9 mouse cellular contexts compared by ENCODE assay signal in genomic region chr9:78378113-78378785, GRCm38 (mm10). TPM values are rescaled to one million over a fixed set of nuclear protein-coding genes. Genes with fewer than 3 reads are reported as not detected.
A peak's percentile ranks its signal among the peaks of the same experiment; 100 is the strongest.
DNase-seq lines count a peak whose midpoint lies in the region; ATAC-seq lines count a peak whose summit lies in the region.
"Had no signal": no experiment of that assay in that cellular context is flagged by ENCODE, and none has a peak within 500 bp of the region (broad histone marks: within the 10 kb centered on the region; RNA-seq: fewer than 3 reads in every experiment).

Gene Ooep (minus strand): TSS chr9:78378725.

- WGBS in heart, embryonic 10.5 days = 3% methylated on average over 23 of the region's 23 CpGs
- WGBS in hindbrain, embryonic 16.5 days = 3% methylated on average over 22 of the region's 23 CpGs
- WGBS in lung, embryonic 16.5 days = 9% methylated on average over 16 of the region's 23 CpGs

- H3K27ac ChIP-seq in heart, embryonic 10.5 days = peak within 1 kb of the TSS; percentile 42; the same call in 1 of the 2 replicates
- peak within 1 kb of the TSS; percentile 26; the same call in 1 of the 2 replicates for H3K27ac ChIP-seq in hindbrain, embryonic 16.5 days (ENCODE audit: low read depth, low read length)
- no peak within 1 kb of the TSS for H3K27ac ChIP-seq in lung, embryonic 16.5 days (ENCODE audit: low read length)

- H3K9ac ChIP-seq in hindbrain, embryonic 16.5 days (ENCODE audit: low read depth, low read length) = peak within 1 kb of the TSS; percentile 60
- peak within 1 kb of the TSS; percentile 49 for H3K9ac ChIP-seq in lung, embryonic 16.5 days (ENCODE audit: low read length)

- peaks cover 13% of the 10 kb centered on the region; the same call in 1 of the 2 replicates for H3K27me3 ChIP-seq in heart, embryonic 10.5 days (ENCODE audit: insufficient read depth, poor library complexity, severe bottlenecking)
- H3K27me3 ChIP-seq in hindbrain, embryonic 16.5 days (replicated peaks; ENCODE audit: control insufficient read depth, insufficient read depth, low read length) = no peaks in the 10 kb centered on the region
- H3K27me3 ChIP-seq in lung, embryonic 16.5 days (ENCODE audit: control insufficient read depth, insufficient read depth, low read depth, low read length) = no peaks in the 10 kb centered on the region; the same call in 1 of the 2 replicates

- no peaks in the 10 kb centered on the region for H3K36me3 ChIP-seq in heart, embryonic 10.5 days
- no peaks in the 10 kb centered on the region for H3K36me3 ChIP-seq in hindbrain, embryonic 16.5 days (ENCODE audit: control insufficient read depth, insufficient read depth, low read length)
- H3K36me3 ChIP-seq in lung, embryonic 16.5 days (ENCODE audit: control insufficient read depth, insufficient read depth, low read length) = no peaks in the 10 kb centered on the region

- peak within 1 kb of the TSS; percentile 56 for H3K4me2 ChIP-seq in hindbrain, embryonic 16.5 days (ENCODE audit: low read length)
- peak within 1 kb of the TSS; percentile 59 for H3K4me2 ChIP-seq in lung, embryonic 16.5 days (ENCODE audit: low read depth, low read length)

- peak within 1 kb of the TSS; percentile 56 for H3K4me3 ChIP-seq in heart, embryonic 10.5 days
- H3K4me3 ChIP-seq in hindbrain, embryonic 16.5 days (ENCODE audit: low read length) = peak within 1 kb of the TSS; percentile 40
- H3K4me3 ChIP-seq in lung, embryonic 16.5 days (ENCODE audit: low read length) = peak within 1 kb of the TSS; percentile 34

- peaks cover 10% of the 10 kb centered on the region for H3K4me1 ChIP-seq in heart, embryonic 10.5 days
- H3K4me1 ChIP-seq in hindbrain, embryonic 16.5 days (ENCODE audit: control insufficient read depth, insufficient read depth, low read depth, low read length) = peaks cover 8% of the 10 kb centered on the region
- peaks cover 8% of the 10 kb centered on the region for H3K4me1 ChIP-seq in lung, embryonic 16.5 days (replicated peaks; ENCODE audit: control insufficient read depth, insufficient read depth, low read length)

- ATAC-seq in hindbrain, embryonic 16.5 days = peak; percentile 96
- ATAC-seq in lung, embryonic 16.5 days (ENCODE audit: low read depth) = peak; percentile 81; the same call in 1 of the 2 replicates
- no peak for ATAC-seq in cerebellum, adult (ENCODE audit: insufficient number of reproducible peaks, low FRiP score, low TSS enrichment)

- DNase-seq in heart, embryonic 10.5 days (ENCODE audit: low spot score) = peak; percentile 77
- DNase-seq in heart, adult 11 months = no peak
- peak; percentile 5 for DNase-seq in urinary bladder, postnatal 14 days (ENCODE audit: low spot score)
- DNase-seq in urinary bladder, postnatal 4 days (ENCODE audit: low spot score in 2 of 2) = no peak
- DNase-seq in right cerebral cortex, adult 18-20 months = peak; percentile 3

- no peaks in the 10 kb centered on the region for H3K9me3 ChIP-seq in heart, embryonic 10.5 days
- H3K9me3 ChIP-seq in hindbrain, embryonic 16.5 days (ENCODE audit: control insufficient read depth, low read length) = no peaks in the 10 kb centered on the region
- H3K9me3 ChIP-seq in lung, embryonic 16.5 days (ENCODE audit: control insufficient read depth, low read length) = no peaks in the 10 kb centered on the region

RNA-seq across cellular contexts. Expression of gene Ooep, which starts in this region (rescaled TPM):
- 0.97 and 1.2 TPM in 2 replicates for polyA plus RNA-seq in heart, embryonic 10.5 days (2016; fragmentation: Nextera tagmentation; extraction: Ambion mirVana)
- polyA plus RNA-seq in hindbrain, embryonic 16.5 days (2015; fragmentation: Nextera tagmentation; extraction: Ambion mirVana) = 4.8 TPM in 2 replicates
- 2.8 and 3.1 TPM in 2 replicates for polyA plus RNA-seq in lung, embryonic 16.5 days (2015; fragmentation: Nextera tagmentation; extraction: Ambion mirVana)
- polyA plus RNA-seq: spleen, adult 2 months had no signal

Comparison
In these comparisons a context has a peak if more than half of its experiments do, and no peak if none do; other contexts are left out.
1. DNase-seq: peak in heart, embryonic 10.5 days (single experiment), urinary bladder, postnatal 14 days (single experiment) and right cerebral cortex, adult 18-20 months (single experiment); none in heart, adult 11 months (single experiment) and urinary bladder, postnatal 4 days (0 of 2).
2. Peak in every context shown above with its lines, with median percentiles within 50 percentile points of each other: H3K4me3 ChIP-seq.